Mouse (Mus musculus): Measurements from ENCODE around the gene Foxp4. TPM values are rescaled to one million over a fixed set of nuclear protein-coding genes. Genes with fewer than 3 reads are reported as not detected.

Gene Foxp4
- 43.3 and 46.6 TPM in 2 replicates for polyA plus RNA-seq (2015; fragmentation: Nextera tagmentation; extraction: Ambion mirVana)

DNA sequence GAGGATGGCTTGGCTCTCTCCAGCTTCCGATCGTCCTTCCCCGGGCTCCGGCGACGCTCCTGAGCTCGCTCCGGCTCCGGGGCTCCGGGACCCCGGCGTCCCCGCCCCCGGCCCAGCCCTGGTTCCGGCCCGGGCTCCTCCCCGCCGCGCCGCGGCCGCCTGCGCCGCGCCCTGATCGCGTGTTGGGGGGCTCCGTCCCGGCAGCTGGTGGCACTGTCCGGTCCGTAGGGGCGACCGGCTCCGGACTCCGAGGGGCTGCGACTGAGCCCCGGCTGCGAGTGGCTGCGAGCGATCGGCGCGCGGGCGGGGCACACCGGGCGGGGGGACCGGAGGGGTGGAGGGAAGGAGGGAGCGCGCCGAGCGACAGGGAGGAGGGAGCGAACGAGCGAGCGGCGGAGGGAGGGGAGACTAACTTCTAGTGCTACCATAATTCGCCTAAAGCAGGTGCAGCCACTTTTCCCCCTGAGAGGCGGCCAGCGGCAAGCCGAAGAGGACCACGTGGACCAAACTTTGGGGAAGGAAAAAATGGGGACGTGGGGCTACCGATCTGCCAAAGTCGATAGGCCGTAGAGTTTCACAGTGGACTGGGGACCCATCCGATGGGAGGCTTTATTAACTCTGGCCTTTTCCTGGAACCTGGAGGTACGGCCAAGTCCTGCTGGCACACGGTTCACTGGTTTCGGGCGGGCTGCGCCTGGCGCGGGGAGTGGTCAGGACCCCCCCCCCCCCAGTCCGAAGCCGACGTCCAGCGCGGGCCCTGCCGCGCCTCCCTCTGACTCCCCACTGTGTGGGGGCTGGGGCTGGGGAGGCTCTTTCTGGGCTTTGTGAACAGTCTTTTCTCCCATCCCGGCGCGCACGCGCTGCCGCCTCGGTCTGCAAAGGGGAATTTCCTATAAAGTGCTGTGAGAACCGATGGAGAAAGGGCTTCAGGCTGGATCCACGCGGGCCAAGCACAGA lies at the start of gene Foxp4:
Gene Foxp4 (minus strand): TSS at position 263 of the 957 bp plus-strand sequence.
- Histone ChIP-seq H3K9ac (peak within 1 kb of the TSS; percentile 65), H3K4me1 (peaks cover 55% of the 10 kb centered on the region), H3K27me3 (replicated peaks) (peaks cover 6% of the 10 kb centered on the region), H3K27ac (peak within 1 kb of the TSS; percentile 83), H3K9me3 (no peaks in the 10 kb centered on the region), H3K4me3 (peak within 1 kb of the TSS; percentile 60), H3K4me2 (peak within 1 kb of the TSS; percentile 98), H3K36me3 (replicated peaks) (no peaks in the 10 kb centered on the region)
- WGBS: under 1% methylated on average over 85 of the region's 91 CpGs
- peak; percentile 85 for ATAC-seq (replicated peaks)

DNA sequence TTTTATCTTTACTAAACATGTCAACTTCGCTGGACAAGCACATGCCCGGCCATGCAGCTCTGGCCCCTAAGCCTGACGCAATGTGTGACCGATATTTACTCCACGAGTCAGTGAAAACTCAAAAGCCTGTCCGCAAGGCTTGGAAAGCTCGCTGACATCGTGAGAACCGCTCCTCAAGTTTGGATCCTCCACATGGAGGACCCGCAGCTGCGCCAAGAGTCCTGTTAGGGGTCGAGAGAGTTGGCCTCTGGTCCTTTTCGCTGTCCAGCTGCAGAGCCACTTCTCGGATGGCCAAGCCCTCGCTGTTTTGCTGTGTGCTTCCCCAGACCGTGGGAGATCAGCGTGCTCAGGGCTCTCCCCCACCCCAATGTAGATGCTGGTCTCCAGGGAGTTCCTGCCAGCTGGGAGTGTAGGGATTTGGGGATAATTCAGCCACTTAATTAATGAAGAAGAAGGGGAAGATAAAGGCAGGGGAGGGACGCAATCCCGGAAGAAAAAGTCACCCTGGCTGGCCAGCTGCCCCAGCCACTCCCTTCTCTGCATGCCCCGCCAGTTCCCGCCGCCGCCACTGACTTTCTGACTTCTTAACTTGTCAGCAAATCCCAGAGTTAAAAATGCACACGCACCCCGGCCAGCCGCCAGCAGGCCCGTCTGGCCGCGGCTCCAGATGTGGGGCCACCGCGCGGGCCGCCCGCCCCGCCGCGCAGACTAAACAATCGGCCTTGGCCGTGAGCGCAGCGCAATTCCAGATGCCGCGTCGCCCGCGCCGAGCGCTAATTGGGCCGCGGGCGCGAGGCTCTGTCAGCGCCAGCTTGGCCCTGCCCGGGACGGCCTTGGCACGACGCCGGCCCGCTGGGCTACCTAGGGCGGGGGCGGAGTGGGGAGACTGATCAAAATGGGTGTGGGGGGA lies 49.4 kb upstream of the Foxp4 start:
- WGBS: 3% methylated on average over 61 of the region's 61 CpGs

DNA sequence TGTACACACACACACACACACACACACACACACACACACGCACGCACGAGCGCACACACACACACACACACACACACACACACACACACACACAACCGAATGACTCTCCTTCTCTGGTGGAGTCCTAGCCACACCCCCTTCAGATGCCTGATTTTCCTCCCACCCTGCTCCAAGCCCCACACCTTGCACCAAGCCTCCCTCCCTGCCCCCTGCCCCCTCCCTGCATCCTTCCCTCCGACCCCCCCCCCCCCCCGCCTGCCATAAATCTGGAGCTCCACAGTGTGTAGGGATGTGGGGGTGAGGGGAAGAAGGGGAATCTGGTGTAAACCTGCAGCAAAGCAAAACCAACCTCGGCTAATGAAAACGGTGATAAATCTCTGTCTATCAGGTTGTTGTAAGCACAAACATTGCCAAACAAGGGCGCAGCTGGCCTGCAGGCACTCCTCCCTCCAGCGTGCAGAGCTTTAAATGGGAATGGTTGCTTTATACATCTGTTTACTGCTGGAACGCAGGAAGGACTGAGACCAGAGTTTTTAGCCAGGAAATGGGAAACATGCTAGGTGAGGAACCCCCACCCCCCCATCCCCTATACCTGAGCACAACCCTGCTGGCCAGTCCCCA lies 41.5 kb upstream of the Foxp4 start:
- Histone ChIP-seq H3K36me3 (replicated peaks) (no peaks in the 10 kb centered on the region), H3K27ac (no peak overlapping the region), H3K9ac (no peak overlapping the region), H3K4me3 (no peak overlapping the region), H3K9me3 (no peaks in the 10 kb centered on the region), H3K4me1 (no peaks in the 10 kb centered on the region), H3K4me2 (no peak overlapping the region), H3K27me3 (replicated peaks) (no peaks in the 10 kb centered on the region)
- no peak for ATAC-seq (replicated peaks)
- WGBS: 65% methylated on average over 11 of the region's 12 CpGs

More for the DNA sequence above, 49.4 kb upstream of the Foxp4 start:
- Histone ChIP-seq H3K27me3 (replicated peaks) (peaks cover 20% of the 10 kb centered on the region), H3K36me3 (replicated peaks) (no peaks in the 10 kb centered on the region), H3K9me3 (no peaks in the 10 kb centered on the region), H3K4me2 (peak overlapping the region; percentile 74), H3K4me3 (peak overlapping the region; percentile 39), H3K9ac (peak overlapping the region; percentile 42; the same call in 1 of the 2 replicates), H3K4me1 (peaks cover 34% of the 10 kb centered on the region), H3K27ac (peak overlapping the region; percentile 8; the same call in 1 of the 2 replicates)
- ATAC-seq (replicated peaks): peak; percentile 37

DNA sequence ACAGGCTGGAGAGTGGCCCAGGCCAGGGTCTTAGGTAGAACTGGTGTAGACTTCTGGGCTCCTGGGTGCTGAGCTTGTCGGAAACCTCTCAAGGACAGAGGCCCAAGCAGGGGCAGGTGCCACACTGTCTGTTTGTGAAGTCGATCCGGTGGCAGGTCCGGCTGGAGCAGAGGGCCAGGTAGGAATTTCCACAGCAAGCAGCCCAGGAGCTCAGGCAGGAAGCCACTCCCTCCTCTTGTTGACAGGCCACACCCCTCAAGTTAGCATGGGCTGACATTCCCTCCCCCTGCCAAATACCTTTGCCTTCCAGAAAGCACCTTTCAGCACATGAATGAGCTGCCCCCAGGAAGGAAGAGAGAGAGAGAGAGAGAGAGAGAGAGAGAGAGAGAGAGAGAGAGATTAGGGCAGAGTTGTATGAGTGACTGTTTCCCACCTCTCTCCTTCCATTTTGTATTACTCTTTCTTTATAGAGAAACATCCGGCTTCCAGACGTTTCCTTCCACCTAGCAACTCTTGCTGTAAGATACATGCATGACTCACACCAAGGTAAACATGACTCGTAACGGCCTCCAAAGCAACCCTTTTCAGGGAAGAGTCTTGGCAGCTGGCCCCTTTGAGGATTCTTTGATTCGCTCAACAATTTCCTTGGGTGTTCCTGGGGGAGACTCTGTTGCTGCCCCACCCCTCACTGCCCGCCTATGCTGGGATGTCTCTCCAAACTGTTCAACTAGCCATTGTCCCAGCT lies 33.8 kb upstream of the Foxp4 start:
- Histone ChIP-seq H3K4me1 (peaks cover 1% of the 10 kb centered on the region; the same call in 1 of the 2 replicates), H3K36me3 (replicated peaks) (no peaks in the 10 kb centered on the region), H3K9ac (no peak overlapping the region), H3K27ac (no peak overlapping the region), H3K9me3 (no peaks in the 10 kb centered on the region), H3K4me3 (no peak overlapping the region), H3K27me3 (replicated peaks) (no peaks in the 10 kb centered on the region), H3K4me2 (no peak overlapping the region)
- ATAC-seq (replicated peaks): no peak
- WGBS: 59% methylated on average over 10 of the region's 10 CpGs

DNA sequence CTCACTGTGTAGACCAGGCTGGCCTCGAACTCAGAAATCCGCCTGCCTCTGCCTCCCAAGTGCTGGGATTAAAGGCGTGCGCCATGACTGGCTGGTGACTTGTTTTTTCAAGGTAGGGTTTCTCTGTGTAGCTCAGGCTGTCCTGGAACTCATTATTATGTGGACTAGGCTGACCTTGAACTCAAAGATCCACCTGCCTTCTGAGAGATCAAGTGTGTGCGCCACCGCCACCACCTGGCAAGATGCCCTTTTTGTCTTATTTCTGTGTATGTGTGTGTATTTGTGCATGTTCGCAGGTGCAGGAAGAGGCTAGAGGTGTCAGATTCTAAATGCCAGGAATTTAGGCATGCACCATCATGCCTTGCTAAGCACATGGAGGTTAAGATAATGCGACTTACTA lies 32.0 kb upstream of the Foxp4 start:
- H3K4me2 ChIP-seq: no peak overlapping the region
- no peaks in the 10 kb centered on the region for H3K36me3 ChIP-seq (replicated peaks)
- peaks cover 19% of the 10 kb centered on the region for H3K4me1 ChIP-seq
- H3K9me3 ChIP-seq: no peaks in the 10 kb centered on the region
- no peak overlapping the region for H3K4me3 ChIP-seq
- no peak for ATAC-seq (replicated peaks)
- H3K27me3 ChIP-seq (replicated peaks): no peaks in the 10 kb centered on the region
- H3K27ac ChIP-seq: no peak overlapping the region
- 97% methylated on average over 8 of the region's 8 CpGs for WGBS
- H3K9ac ChIP-seq: no peak overlapping the region

DNA sequence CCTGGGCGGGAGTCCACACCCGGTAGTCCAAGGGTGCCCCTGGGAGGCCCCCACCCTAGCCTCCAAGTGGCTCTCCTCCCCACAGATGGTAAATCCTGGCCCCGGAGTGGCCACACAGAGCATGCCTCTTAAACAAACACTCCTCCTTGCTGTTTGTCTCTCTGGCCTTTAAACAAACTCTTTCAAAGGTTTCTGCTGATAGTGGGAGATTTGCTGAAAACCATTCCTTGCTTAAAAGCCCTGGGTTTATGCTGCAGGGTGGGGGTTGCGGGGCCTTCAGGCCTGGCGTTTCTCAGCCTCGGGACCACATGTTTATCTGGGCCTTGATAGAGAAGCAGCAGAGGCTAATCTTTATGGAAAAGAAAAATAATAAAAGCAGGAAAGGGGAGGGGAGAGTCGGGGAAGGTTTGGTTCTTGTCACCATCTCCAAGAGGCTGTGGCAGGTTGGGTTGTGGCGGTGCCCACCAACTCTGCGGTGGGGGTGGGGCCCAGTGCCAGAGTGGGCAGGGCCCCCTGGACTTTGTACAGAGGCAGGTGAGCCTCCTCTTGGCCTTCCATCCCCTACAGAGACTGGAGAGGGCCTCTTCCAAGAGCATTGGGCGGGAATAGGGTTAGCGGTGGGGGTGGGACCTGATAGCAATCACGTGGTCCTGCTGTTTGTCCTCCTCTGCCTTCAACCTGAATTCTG lies 30.8 kb upstream of the Foxp4 start:
- Histone ChIP-seq H3K36me3 (replicated peaks) (no peaks in the 10 kb centered on the region), H3K4me2 (no peak overlapping the region), H3K27me3 (replicated peaks) (no peaks in the 10 kb centered on the region), H3K4me1 (peaks cover 26% of the 10 kb centered on the region), H3K9ac (no peak overlapping the region), H3K9me3 (no peaks in the 10 kb centered on the region), H3K4me3 (no peak overlapping the region), H3K27ac (no peak overlapping the region)
- ATAC-seq (replicated peaks): no peak
- WGBS: 57% methylated on average over 12 of the region's 12 CpGs

DNA sequence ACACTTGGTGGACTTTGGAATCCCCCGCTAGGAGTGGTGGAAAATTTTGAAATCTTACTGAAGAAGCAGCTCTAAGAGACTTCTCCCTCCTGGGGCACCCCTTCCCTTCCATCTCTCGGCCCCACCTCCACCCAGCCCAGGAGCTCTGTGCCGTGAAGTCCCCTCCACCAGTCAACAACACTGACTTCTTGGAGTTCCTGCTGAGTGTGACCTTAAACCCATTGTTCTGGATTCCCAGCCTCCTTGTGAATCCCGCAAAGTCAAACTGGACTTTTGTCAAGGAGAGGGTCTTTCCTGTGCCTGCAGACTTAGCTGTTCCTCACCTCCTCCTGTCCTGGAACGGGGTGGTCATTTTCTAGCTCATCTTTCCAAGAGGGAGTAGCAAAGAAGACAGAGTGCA lies 28.8 kb upstream of the Foxp4 start:
- H3K27ac ChIP-seq: no peak overlapping the region
- 30% methylated on average over 5 of the region's 5 CpGs for WGBS
- ATAC-seq (replicated peaks): no peak

DNA sequence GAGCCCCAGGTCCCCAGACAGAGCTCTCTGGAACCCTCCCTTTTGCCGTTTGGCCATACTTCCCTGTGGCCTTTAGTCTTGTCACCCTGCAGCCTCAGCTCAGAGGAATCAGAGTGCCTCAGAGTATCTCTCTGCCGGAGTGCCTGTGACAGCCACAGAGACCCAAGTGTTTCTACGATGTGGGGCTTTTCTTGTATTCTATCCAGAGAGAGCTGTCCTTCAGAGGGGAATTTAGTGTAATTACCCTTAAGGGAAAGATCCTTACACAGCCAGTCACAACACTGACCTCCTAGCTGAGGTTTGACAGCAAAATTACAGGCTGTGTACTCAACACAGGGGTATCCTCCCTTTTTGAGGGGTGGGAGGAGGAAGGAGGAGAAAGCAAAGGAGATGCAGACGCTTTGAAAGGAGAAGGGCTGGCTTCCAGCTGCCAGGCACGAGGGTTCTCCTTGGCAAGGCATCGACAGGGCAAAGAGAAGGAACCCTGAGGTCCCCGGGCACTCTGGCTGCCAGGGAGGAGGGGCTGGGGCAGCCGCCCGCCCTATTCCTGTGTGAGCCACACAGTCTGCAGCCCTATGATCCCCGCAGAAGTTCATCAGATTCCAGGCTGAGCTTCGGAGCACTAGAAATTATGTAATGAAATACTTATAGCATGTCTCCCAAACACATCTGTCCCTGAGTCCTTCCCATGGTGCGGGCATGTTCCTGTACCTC lies 28.1 kb upstream of the Foxp4 start:
- Histone ChIP-seq H3K4me1 (peaks cover 26% of the 10 kb centered on the region), H3K27ac (peak overlapping the region; percentile 49), H3K27me3 (replicated peaks) (0 out of 2 replicates have a peak, but pooled peaks cover 2% of the 10 kb centered on the region), H3K36me3 (replicated peaks) (no peaks in the 10 kb centered on the region), H3K4me3 (no peak overlapping the region), H3K9ac (no peak overlapping the region), H3K9me3 (no peaks in the 10 kb centered on the region), H3K4me2 (peak overlapping the region; percentile 13; the same call in 1 of the 2 replicates)
- 20% methylated on average over 12 of the region's 12 CpGs for WGBS
- ATAC-seq (replicated peaks): peak; percentile 31; the same call in 1 of the 2 replicates

More for the DNA sequence above, 28.8 kb upstream of the Foxp4 start:
- Histone ChIP-seq H3K4me3 (no peak overlapping the region), H3K9ac (no peak overlapping the region), H3K9me3 (no peaks in the 10 kb centered on the region), H3K27me3 (replicated peaks) (0 out of 2 replicates have a peak, but pooled peaks cover 2% of the 10 kb centered on the region), H3K4me1 (peaks cover 26% of the 10 kb centered on the region), H3K36me3 (replicated peaks) (no peaks in the 10 kb centered on the region), H3K4me2 (no peak overlapping the region)

DNA sequence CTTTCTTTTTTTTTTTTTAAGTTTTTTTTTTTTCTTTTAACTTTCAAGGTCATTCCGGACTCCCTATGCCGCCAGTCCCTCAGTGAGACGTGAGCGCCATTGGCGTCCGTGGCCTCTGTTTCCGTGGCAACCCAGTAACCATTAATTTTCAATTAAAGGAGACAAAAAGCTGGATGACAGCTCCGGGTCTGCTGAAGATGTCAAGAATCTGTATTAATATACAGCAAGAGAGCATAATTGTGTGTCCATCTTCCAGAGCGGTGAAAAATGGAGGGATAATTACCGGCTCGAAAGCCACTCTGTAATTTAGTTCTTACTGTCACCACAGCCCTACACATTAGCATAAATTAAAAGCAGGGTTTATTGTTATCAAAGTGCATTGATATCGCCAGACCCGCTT lies 27.0 kb upstream of the Foxp4 start:
- WGBS: 7% methylated on average over 13 of the region's 13 CpGs
- H3K4me2 ChIP-seq: peak overlapping the region; percentile 23
- no peak overlapping the region for H3K4me3 ChIP-seq
- peak overlapping the region; percentile 49; the same call in 1 of the 2 replicates for H3K27ac ChIP-seq
- no peak overlapping the region for H3K9ac ChIP-seq
- no peaks in the 10 kb centered on the region for H3K9me3 ChIP-seq
- H3K4me1 ChIP-seq: peaks cover 35% of the 10 kb centered on the region
- 0 out of 2 replicates have a peak, but pooled peaks cover 2% of the 10 kb centered on the region for H3K27me3 ChIP-seq (replicated peaks)
- peak; percentile 51 for ATAC-seq (replicated peaks)
- H3K36me3 ChIP-seq (replicated peaks): no peaks in the 10 kb centered on the region

DNA sequence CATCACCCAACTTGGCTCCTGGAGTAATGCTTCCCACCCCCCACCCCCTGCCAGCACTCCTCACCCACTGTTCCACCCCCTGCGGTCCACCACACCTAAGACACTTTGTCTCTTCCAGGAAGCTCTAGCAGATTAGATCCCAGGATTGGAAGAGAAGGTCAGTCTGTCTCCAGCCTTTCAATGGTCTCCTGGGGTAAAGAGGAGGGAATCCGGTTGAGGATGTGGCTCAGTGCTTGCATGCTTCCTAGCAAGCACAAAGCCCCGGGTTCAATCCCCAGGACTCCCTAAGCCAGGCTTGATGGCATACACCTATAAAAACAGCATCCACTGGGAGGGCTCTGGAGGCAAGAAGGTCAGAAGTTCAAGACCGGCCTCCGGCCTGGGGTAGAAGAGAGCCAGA lies 26.4 kb upstream of the Foxp4 start:
- WGBS: 68% methylated on average over 5 of the region's 5 CpGs
- Histone ChIP-seq H3K36me3 (replicated peaks) (no peaks in the 10 kb centered on the region), H3K27ac (peak overlapping the region; percentile 49; the same call in 1 of the 2 replicates), H3K9ac (no peak overlapping the region), H3K4me3 (no peak overlapping the region), H3K27me3 (replicated peaks) (0 out of 2 replicates have a peak, but pooled peaks cover 2% of the 10 kb centered on the region), H3K4me2 (no peak overlapping the region; the same call in 1 of the 2 replicates), H3K4me1 (peaks cover 35% of the 10 kb centered on the region), H3K9me3 (no peaks in the 10 kb centered on the region)
- ATAC-seq (replicated peaks): no peak

Measured in midbrain, embryonic 15.5 days (tissue).